Mouse (Mus musculus) megakaryocyte, adult 5-6 weeks (primary cell): ENCODE data around the gene Nt5c2. TPM values are rescaled to one million over a fixed set of nuclear protein-coding genes. Genes with fewer than 3 reads are reported as not detected.

Experiments used
- ATAC-seq: 2 replicates; pipeline ENCODE4 v1.8.0; 2016; ENCODE audit warnings: mild to moderate bottlenecking, inconsistent platforms; ENCODE audit not compliant: poor library complexity, severe bottlenecking
- total RNA-seq, 2 experiments: library from RNA; stranded (forward) in 1 of 2; stranded (reverse) in 1 of 2; fragments of 153-499, 151-499 nt in 1 of 2; fragments of 221-1000, 200-1000 nt in 1 of 2; gene quantifications; 2 replicates each; pipeline versions ENCODE4 v1.2.3 to v1.2.4; 2015 to 2017

Nt5c2 gene
- total RNA-seq (2015) (32.5 and 36.1 TPM in 2 replicates), total RNA-seq (2017) (42.1 and 43.6 TPM in 2 replicates)

DNA sequence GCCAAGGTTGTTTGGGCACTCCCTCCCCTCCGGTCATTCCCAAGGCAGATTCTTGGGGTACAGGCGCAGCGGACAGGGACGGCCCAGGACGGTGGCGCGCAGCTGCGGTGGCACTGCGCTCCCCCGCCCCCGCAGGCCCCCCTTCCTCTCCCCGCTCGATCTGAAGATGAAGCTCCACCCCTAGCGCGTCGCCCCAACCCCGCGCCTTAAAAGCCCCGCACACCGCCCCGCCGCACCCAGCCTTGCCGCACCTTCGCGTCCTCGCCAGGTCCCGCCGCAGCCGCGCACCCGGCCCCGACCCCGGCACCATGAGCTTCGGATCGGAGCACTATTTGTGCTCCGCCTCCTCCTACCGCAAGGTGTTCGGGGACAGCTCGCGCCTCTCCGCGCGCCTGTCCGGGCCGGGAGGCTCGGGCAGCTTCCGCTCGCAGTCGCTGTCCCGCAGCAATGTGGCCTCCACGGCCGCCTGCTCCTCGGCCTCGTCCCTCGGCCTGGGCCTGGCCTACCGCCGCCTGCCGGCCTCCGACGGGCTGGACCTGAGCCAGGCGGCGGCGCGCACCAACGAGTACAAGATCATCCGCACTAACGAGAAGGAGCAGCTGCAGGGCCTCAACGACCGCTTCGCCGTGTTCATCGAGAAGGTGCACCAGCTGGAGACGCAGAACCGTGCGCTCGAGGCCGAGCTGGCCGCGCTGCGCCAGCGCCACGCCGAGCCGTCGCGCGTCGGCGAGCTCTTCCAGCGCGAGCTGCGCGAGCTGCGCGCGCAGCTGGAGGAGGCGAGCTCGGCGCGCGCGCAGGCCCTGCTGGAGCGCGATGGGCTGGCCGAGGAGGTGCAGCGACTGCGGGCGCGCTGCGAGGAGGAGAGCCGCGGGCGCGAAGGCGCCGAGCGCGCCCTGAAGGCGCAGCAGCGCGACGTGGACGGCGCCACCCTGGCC is at the start of gene Nt5c2, which contains the start of gene Ina:
Gene Nt5c2 (minus strand): TSS at position 707 of the 935 bp plus-strand sequence.
Gene Ina (plus strand): TSS at position 252 of the 935 bp plus-strand sequence.
- ATAC-seq, result no peak; the same call in 1 of the 2 replicates

DNA sequence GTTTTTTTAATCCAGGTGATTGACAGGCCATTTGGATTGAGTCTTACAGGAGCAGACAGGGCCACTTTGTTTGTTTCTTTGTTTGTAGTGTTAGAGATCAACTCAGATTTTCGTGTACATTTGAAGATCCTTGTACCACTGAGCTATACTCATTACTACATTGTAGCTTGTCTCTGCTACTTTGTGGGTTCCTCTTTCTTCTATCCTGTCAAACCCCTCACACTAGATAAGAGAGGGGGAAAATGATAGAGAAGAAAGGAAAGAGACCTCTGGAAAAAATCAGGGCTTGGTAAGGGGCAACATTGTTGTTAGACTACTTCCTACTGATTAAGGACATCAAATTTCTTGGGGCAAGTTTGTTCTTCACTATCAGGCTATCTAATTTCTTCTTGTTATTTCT is 42.7 kb upstream of the Nt5c2 start:
- ATAC-seq, result no peak

DNA sequence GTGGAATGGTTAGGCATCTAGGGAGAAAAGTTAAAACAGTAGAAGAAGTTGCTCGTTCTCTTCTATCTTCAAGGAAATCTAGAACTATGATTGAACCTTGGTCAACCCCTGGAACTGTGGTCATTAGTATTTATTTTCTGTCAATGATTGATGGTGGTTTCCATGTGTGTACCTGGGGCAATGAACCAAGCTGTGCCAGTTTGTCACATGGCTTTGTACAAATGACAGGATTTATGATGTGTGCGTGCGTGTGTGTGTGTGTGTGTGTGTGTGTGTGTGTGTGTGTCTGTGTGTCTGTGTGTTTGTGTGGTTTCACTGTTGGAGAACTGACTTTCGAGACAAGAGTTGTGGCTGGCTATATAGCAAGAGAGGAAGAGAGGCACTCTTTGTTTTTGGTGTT is 38.5 kb upstream of the Nt5c2 start:
- ATAC-seq, result no peak

DNA sequence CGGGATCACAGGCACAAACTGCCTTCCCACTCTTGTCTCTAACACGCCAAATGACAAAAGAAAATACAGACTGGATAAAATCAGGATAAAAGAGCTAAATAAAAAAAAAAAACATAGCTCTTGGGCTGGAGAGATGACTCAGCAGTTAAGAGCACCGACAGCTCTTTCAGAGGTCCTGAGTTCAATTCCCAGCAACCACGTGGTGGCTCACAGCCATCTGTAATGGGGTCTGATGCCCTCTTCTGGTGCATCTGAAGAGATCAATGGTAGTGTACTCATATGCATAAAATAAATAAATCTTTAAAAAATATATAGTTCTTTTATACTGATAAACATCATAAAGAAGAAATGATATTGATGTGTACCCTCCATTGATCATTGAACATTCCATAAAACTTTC is 38.0 kb upstream of the Nt5c2 start:
- ATAC-seq, result no peak

DNA sequence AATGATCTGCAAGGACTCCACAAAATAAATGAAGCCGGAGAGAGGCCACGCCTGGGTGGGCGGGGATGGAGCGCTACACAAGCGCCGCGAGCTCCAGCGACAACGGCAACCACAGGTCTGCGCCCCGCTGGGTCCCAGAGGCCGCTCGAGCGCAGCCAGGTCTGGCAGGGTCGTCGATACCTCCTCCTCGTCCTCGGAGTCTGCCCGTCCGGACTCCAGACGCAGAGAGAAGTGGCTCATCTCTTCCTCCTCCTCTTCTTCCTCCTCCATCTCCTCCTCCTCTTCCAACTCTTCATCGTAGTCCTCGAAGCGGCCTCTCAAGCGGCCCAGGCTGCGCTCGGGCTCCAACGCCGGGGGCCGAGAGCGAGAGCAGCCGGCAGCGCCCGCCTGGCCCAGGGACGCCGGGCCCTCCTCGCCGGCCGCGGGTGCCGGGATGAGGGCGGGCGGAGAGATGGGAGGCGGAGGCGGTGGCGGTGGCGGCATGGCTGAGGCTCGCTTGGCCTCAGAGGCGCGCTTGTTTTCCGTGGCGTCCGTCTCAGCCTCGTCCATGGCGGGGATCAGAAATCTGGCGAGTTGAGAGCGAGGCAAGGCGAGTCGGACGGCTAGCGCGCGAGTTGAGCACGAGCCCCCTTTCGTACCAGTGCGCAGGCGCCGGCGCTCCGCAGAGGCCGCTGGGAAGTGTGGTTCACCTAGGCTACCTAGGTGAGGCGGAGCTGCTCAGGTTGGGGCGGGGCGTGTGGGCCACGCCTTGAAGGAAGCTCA is 35.5 kb upstream of the Nt5c2 start, which contains the start of gene Pcgf6:
Gene Pcgf6 (minus strand): TSS at position 636 of the 762 bp plus-strand sequence.
- peak; percentile 96 for ATAC-seq

DNA sequence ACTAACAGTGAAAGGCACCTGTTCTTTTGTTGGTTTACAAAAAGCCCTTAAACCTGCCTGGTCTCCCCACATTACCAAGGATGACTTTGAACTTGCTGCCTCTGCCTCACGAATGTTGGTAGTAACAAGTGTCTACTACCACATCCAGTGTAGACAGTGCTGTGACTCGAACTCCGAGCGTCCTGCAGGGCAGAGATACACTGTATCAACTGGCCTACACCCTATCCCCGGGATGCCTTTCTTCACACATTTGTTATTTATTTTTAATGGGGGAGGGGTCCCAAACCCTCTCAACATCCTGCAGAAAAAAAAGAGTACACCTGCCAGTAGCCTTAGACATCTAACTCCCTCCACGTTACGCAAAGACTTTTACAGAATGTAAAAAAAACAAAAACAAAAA is 34.9 kb upstream of the Nt5c2 start:
- ATAC-seq, result no peak

DNA sequence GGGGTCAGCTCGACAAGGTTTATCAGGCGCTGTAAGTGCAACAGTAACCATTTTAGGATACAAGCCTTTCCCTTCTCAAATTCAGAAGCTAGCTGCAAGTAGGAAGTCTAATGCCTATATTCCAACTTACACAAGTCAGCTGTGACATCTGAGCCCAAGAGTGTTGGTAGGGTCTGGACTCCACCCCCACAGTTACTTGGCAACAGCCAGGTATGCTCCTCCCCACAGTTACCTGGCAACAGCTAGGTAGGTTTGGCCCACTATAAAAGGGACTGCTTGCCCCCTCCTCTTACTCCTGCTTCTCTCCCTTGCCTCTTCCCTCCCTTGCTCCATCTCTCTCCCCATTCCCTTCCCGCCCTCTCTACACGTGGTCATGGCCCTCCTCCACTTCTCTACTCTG is 34.1 kb upstream of the Nt5c2 start:
- no peak for ATAC-seq

DNA sequence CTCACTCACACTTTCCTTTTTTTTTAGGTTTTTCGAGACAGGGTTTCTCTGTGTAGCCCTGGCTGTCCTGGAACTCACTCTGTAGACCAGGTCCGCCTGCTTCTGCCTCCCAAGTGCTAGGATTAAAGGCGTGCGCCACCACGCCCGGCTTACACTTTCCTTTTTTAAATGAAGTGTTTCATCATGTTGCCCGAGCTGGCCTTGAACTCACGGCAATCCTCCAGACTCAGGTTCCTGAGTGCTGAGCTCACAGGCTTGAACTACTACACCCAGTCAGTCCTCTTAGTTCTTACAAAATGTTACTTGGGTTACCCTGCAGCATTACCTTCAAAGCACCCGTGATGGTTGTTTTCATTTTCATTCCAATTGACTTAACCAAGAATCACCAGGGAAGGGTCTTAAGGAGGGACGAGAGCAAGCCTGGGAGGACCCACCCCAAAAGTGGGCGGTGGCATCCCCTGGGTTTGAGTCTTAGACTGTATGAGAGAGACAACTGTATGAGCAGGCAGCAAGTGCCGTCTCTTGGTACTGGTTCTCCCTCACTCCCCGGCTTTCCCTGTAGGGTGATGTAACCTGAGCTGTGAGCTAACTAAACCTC is 32.4 kb upstream of the Nt5c2 start:
- ATAC-seq, result no peak

DNA sequence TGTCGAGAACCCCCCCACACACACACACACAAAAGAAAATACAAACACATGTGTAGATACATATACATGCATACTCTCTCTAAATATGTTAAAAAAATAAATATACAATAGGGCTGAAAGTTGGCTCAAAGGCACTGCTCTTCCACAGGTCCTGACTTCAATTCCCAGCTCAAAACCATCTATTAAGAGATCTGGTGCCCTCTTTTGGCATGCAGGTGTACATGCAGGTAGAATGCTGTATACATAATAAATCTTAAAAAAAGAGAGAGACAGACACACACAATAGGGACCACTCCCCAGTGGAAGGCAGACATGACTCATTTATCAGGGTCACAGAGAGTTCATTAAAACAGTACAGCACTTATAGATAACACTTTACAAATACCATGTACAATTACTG is 31.4 kb upstream of the Nt5c2 start:
- no peak for ATAC-seq

DNA sequence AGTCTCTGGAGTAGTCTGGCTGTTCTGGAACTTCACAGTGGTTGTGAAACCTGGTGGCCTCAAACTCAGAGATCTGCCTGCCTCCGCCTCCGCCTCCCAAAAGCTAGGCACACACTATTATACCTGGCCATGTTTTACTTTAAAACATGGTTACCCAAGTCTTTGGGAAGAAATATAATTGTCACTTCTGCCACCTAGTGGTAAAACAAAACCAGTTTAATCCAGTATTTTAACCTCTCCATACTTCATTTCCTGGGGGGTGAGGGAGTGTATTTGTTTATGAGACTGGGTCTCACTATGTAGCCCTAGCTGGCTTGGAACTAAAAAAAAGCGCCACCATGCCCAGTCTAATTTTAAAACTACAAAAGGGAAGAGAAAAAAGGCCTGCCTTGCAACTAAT is 28.7 kb upstream of the Nt5c2 start:
- no peak for ATAC-seq

DNA sequence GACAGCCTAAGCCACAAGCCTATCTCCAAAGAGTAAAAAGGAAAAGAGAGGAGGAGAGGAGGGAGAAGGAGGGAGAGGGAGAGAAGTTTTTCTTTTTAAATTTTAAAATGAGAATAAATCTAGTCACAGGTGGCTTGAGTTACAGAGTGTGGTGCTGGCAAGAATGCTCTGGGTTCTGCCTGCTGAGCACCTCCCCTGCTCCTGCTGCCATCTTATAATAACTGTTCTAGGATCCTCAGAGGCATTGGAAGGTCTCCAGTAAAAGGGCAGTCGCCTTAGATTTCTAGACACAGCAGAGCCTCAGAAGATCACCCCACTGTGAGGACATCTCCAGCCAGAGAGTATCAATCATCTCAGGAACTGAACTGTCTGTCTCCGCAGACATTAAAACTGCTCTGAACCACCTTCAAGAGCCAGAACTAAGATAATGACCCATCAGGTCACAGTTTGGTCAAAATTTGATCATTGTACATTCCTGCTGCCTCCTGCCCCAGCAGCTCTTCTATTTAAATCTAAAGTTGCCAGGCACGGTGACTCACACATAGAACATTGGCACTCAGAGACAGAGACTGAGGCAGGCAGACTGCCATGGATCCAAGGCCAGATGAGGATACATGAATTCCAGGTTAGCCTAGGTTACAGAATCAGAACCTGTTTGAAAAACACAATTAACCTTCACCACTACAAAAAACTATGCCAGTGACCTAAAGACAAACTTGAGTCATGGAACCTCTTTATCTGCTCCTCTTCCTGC is 25.9 kb upstream of the Nt5c2 start:
- ATAC-seq, result no peak

DNA sequence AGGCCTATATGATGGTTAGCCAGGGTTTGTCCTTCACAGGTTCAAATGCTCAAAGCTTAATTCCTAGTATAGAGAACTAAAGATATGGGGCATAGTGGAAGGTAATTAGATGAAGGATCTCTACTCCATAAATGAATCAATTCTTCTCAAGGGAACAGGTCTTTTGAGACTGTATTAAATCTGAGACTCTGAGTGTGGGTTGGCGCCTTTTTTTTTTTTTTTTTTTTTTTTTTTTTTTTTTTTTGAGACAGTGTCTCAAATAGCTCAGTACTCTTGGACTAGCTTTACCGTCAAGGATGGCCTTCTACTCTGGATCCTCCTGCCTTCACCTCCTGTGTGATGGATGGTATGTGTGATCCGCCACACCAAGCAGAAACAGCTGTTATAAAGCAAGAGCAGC is 21.6 kb upstream of the Nt5c2 start:
- ATAC-seq, result no peak

DNA sequence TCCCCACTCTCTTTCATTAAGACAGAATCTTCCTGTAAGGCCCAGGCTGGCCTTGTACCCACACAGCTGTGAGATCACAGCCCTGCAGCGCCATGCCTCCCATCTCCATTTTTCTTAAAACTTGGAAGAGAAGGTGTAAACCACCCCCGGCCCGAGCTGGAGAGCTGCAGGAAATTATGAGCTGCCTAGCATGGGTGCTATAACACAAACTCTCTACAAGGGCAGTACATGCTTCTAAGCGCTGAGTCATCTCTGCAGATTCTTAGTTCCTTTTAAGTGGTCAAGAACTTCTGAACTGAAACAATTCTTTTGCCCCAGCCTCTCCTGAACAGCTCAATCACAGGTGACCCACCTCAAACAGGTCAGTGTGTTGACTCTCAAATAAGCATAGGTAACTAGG is 20.0 kb upstream of the Nt5c2 start:
- ATAC-seq, result no peak

DNA sequence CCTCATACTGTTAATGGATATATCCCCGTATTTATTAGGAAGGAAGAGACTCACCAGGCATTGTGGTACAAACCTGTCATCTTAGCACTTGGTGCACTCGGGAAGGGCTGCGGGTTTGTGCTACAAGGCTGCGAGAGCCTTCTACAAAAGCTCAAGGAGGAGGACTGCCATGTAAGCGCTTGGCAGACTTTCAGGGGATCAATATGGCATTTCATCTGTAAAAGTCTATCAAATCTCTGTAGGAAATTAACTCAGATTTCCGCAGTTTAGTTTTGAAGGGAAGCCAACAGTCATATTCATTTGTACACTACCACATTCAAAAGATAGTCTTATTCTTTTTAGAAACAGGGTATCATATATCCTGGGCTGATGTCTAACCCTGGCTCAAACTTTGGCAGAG is 16.8 kb upstream of the Nt5c2 start:
- ATAC-seq, result no peak

DNA sequence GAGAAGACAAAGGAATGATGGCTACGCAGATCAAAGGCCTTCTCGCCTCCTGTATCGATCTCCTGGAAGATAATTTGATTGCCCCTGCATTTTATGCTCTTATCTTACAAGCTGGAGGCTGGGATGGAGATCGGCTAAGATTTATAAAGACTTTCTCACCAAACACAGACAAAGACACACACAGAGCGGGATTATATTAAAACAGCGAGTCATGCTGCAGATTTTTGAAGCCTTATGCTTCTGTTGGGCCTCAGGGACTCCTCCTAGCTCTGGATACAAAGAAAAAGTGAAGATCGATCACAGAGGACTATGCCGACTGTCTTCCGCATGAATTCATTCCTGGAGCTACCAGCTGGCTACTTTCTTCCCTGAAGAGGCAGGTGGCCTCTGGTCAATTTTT is 14.8 kb upstream of the Nt5c2 start:
- no peak for ATAC-seq

DNA sequence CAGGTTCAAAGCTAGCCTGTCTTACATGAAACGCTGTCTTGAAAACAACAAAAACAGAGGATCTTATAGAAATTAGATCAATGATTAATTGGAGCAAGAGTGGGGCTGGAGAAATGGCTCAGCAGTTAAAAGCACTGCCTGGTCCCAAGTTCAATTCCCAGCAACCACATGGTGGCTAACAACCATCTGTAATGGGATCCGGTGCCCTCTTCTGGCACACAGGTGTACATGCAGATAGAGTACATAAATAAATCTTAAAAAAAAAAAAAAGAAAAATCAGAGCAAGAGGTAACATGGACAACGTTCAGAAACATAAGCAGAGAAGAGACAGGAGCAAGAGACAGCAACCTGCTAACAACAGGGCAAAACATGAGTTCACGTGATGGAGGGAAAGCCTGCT is 11.6 kb upstream of the Nt5c2 start:
- ATAC-seq, result no peak

DNA sequence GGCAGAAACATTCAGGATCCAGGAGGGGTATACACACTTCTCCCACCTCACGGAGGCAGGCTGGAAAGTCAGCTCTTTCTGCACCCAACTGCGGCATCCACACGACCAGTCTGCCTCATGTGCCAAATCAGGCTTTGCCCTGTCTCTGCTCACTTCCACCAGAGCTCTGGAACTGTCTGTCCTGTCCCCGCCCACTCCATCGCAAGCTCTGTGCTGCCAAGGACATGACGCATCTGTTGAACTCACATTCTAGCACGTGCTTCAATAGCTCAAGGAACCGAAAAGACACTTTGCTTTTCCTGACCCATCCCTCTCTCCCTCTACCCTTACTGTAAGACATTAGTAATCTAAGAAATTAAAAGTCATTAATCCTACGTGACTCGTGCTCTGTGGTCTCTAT is 10.0 kb upstream of the Nt5c2 start:
- ATAC-seq, result no peak

DNA sequence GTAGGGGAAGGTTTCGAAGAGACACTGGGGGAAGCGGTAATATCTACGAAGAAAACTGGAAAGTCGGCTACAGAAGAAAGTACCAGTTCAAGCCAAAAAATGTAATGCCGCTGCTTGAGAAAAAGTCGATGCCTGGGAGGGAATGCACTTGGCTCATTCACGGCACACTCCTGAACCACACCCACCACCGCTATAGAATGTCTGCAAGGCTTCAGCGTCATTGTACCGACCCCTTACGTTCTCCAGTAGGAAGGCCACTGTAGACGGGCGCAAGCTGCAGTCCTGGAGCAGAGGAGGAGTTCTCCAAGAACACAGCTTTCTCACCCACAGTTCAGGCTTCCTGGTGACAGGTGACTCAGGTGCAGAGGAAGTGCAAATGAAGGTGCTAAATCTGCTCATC is 8.6 kb upstream of the Nt5c2 start:
- ATAC-seq, result no peak

DNA sequence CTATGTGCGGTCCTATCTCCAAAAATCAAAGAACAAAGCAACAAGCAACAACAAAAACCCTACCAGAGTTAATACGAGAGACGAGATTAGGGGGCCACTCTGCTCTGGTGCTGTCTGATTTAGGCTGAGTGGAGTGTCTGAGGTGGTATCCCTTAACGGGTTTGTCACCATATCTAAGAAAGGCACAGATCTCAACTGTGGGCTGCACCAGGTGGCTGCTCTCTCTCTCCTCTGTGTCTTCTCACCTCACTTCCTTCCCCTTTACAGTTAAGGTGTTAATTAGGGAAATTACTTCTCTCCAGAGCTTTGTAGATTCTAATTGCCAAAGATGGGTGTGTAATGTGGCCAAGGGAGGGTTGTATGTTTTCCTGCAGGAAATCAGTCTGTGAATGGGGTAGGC is 7.8 kb upstream of the Nt5c2 start:
- ATAC-seq, result no peak

DNA sequence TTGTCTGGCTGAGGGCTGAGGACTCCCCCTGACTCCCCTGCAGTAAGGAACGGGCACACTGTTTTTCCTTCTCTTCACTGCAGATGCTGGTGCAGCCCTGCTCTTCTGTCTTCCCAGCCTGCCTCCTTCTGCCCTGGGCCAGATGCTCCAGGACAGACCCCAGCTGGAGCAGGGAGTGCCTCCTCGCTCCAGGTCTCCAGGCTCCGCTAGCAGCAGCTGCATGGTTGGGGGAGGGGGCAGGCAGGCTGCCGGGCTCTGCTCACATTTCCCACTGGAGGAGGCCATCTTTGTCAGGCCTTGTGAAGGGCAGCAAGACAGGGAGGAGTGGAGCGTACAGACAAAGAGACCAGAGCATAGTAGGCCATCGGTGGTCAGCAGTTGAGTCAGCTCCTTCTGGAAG is 4.4 kb upstream of the Nt5c2 start:
- ATAC-seq, result no peak

DNA sequence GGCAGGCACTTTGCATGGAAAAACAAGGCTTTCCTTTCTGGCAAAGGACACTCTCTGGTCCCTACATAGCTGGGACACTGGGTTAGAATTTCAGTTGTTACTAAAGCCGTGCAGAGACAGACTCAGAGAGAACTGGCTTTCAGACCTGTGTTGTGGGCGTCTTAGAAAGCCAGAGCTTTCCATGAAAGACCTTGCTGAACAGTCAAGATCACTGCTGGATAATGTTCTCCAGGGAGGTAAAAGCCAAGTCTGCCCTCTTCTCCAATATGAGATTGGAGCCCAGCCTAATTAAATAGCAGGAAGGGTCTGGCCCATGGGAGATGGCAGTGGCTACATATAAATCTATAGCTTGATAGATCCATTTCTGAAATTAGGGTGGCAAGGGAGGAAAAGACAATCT is 3.4 kb upstream of the Nt5c2 start:
- ATAC-seq, result no peak
